Mouse (Mus musculus) hindbrain, embryonic 11.5 days (tissue): Measurements from ENCODE around the gene Thap2. TPM values are rescaled to one million over a fixed set of nuclear protein-coding genes. Genes with fewer than 3 reads are reported as not detected.

Source experiments
- ATAC-seq: fragments of 200-750 bp; cut with Nextera tagmentation; 2 replicates; pipeline ENCODE4 v1.8.0; 2017; ENCODE audit warnings: mild to moderate bottlenecking, moderate TSS enrichment, moderate library complexity; ENCODE audit not compliant: low FRiP score
- DNase-seq: peaks from one replicate; pipeline ENCODE4 v3.0.0-alpha.2; 2015; ENCODE audit warnings: low spot score
- H3K27ac ChIP-seq: fragments of 300-500 bp; sonication (generic); 2 replicates; pipeline ENCODE4 v1.5.1; 2014; ENCODE audit warnings: mild to moderate bottlenecking, low read depth, low read length
- H3K27me3 ChIP-seq: fragments of 300-500 bp; sonication (generic); 2 replicates; pipeline ENCODE4 v1.6.1; 2014; ENCODE audit warnings: mild to moderate bottlenecking, low read length, moderate library complexity, mixed read lengths; ENCODE audit not compliant: control insufficient read depth, insufficient read depth
- H3K36me3 ChIP-seq: fragments of 300-500 bp; sonication (generic); 2 replicates; pipeline ENCODE4 v1.6.1; 2014; ENCODE audit warnings: mild to moderate bottlenecking, low read length, moderate library complexity, mixed read lengths; ENCODE audit not compliant: control insufficient read depth, insufficient read depth
- H3K4me1 ChIP-seq: fragments of 300-500 bp; sonication (generic); replicated peaks from 2 replicates; pipeline ENCODE4 v1.6.1; 2014; ENCODE audit warnings: low read length, mixed read lengths; ENCODE audit not compliant: control insufficient read depth, insufficient read depth
- H3K4me2 ChIP-seq: fragments of 300-500 bp; sonication (generic); replicated peaks from 2 replicates; pipeline ENCODE4 v1.6.1; 2014; ENCODE audit warnings: mild to moderate bottlenecking, low read depth, low read length
- H3K4me3 ChIP-seq: fragments of 300-500 bp; sonication (generic); 2 replicates; pipeline ENCODE4 v1.5.1; 2014; ENCODE audit warnings: low read depth, low read length
- H3K9ac ChIP-seq: fragments of 300-500 bp; sonication (generic); 2 replicates; pipeline ENCODE4 v1.6.1; 2014; ENCODE audit warnings: low read depth, low read length
- H3K9me3 ChIP-seq: fragments of 300-500 bp; sonication (generic); 2 replicates; pipeline ENCODE4 v1.6.1; 2016; ENCODE audit warnings: low read length; ENCODE audit not compliant: control insufficient read depth
- WGBS: fragments of 180-500 bp; shearing (Covaris S2); extraction: QIAGEN DNeasy Blood & Tissue Kit; methylation state at CpG from one replicate; pipeline ENCODE4 v1.1.7; 2014; 5-methylcytosine and 5-hydroxymethylcytosine counted together
- polyA plus RNA-seq: library from polyadenylated mRNA; unstranded; fragments of >200 nt; fragmentation: Nextera tagmentation; extraction: Ambion mirVana; gene quantifications from 2 replicates; pipeline ENCODE4 v1.2.1, GENCODE M21; 2014

Thap2 gene
- polyA plus RNA-seq, 1 experiment from 2014 or later, result 31.1 TPM

- ATAC-seq (no peak), DNase-seq (no peak)
- Histone ChIP-seq H3K4me3 (no peak overlapping the region), H3K9ac (no peak overlapping the region), H3K9me3 (no peaks in the 10 kb centered on the region), H3K27ac (no peak overlapping the region), H3K4me2 (no peak overlapping the region), H3K27me3 (no peaks in the 10 kb centered on the region), H3K4me1 (no peaks in the 10 kb centered on the region), H3K36me3 (0 out of 2 replicates have a peak, but pooled peaks cover 3% of the 10 kb centered on the region)
- 95% methylated on average over 7 of the region's 7 CpGs for WGBS
These were observed 25.2 kb downstream of the Thap2 start for GRCm38 (mm10) chr10:115359066-115359465.

- no peak for ATAC-seq
- Histone ChIP-seq H3K4me2 (no peak overlapping the region), H3K9ac (no peak overlapping the region), H3K9me3 (no peaks in the 10 kb centered on the region), H3K27ac (no peak overlapping the region), H3K4me1 (no peaks in the 10 kb centered on the region), H3K27me3 (no peaks in the 10 kb centered on the region), H3K36me3 (0 out of 2 replicates have a peak, but pooled peaks cover 3% of the 10 kb centered on the region), H3K4me3 (no peak overlapping the region)
- DNase-seq, result no peak
- WGBS, result 94% methylated on average over 17 of the region's 17 CpGs
These were observed 25.9 kb downstream of the Thap2 start for GRCm38 (mm10) chr10:115358216-115358919.

- Histone ChIP-seq H3K27ac (no peak overlapping the region), H3K27me3 (no peaks in the 10 kb centered on the region), H3K4me3 (no peak overlapping the region), H3K9me3 (no peaks in the 10 kb centered on the region), H3K4me2 (no peak overlapping the region), H3K36me3 (0 out of 2 replicates have a peak, but pooled peaks cover 3% of the 10 kb centered on the region), H3K4me1 (no peaks in the 10 kb centered on the region), H3K9ac (no peak overlapping the region)
- DNase-seq (no peak), ATAC-seq (no peak)
- WGBS, result 88% methylated on average over 5 of the region's 7 CpGs
These were observed 28.1 kb downstream of the Thap2 start for GRCm38 (mm10) chr10:115356106-115356505.

- Histone ChIP-seq H3K4me2 (no peak overlapping the region), H3K36me3 (0 out of 2 replicates have a peak, but pooled peaks cover 3% of the 10 kb centered on the region), H3K9ac (no peak overlapping the region), H3K4me1 (no peaks in the 10 kb centered on the region), H3K27me3 (no peaks in the 10 kb centered on the region), H3K9me3 (no peaks in the 10 kb centered on the region), H3K27ac (no peak overlapping the region), H3K4me3 (no peak overlapping the region)
- no peak for DNase-seq
- ATAC-seq, result no peak
- 91% methylated on average over 6 of the region's 6 CpGs for WGBS
These were observed 29.2 kb downstream of the Thap2 start for GRCm38 (mm10) chr10:115355016-115355415.

- H3K9me3 ChIP-seq, result no peaks in the 10 kb centered on the region
- H3K4me3 ChIP-seq, result no peak overlapping the region
- 77% methylated on average over 6 of the region's 6 CpGs for WGBS
- no peaks in the 10 kb centered on the region for H3K4me1 ChIP-seq
- 0 out of 2 replicates have a peak, but pooled peaks cover 3% of the 10 kb centered on the region for H3K36me3 ChIP-seq
- H3K9ac ChIP-seq, result no peak overlapping the region
- no peak overlapping the region for H3K4me2 ChIP-seq
- DNase-seq (peak; percentile 5), ATAC-seq (no peak)
- H3K27ac ChIP-seq, result no peak overlapping the region
- H3K27me3 ChIP-seq, result no peaks in the 10 kb centered on the region
These were observed 29.7 kb downstream of the Thap2 start for GRCm38 (mm10) chr10:115354553-115354952.

- DNase-seq (no peak), ATAC-seq (no peak)
- Histone ChIP-seq H3K9ac (no peak overlapping the region), H3K4me3 (no peak overlapping the region), H3K4me2 (no peak overlapping the region), H3K36me3 (no peaks in the 10 kb centered on the region), H3K4me1 (no peaks in the 10 kb centered on the region), H3K27me3 (no peaks in the 10 kb centered on the region), H3K27ac (no peak overlapping the region), H3K9me3 (no peaks in the 10 kb centered on the region)
- 80% methylated on average over 2 of the region's 2 CpGs for WGBS
These were observed 33.3 kb downstream of the Thap2 start for GRCm38 (mm10) chr10:115350810-115351397.

GRCm38 (mm10) chr10:115349509-115349908 is 34.7 kb downstream of the Thap2 start:
- DNase-seq, result no peak
- 0 out of 2 replicates have a peak, but pooled peaks cover 4% of the 10 kb centered on the region for H3K36me3 ChIP-seq
- no peaks in the 10 kb centered on the region for H3K9me3 ChIP-seq
- H3K27ac ChIP-seq, result no peak overlapping the region
- no peak overlapping the region for H3K4me2 ChIP-seq
- 89% methylated on average over 7 of the region's 7 CpGs for WGBS
- H3K9ac ChIP-seq, result no peak overlapping the region
- H3K4me3 ChIP-seq, result no peak overlapping the region
- H3K27me3 ChIP-seq, result no peaks in the 10 kb centered on the region
- ATAC-seq, result no peak
- no peaks in the 10 kb centered on the region for H3K4me1 ChIP-seq

GRCm38 (mm10) chr10:115349029-115349428 is 35.2 kb downstream of the Thap2 start:
- ATAC-seq (no peak), DNase-seq (no peak)
- no peaks in the 10 kb centered on the region for H3K9me3 ChIP-seq
- no peaks in the 10 kb centered on the region for H3K27me3 ChIP-seq
- WGBS, result 79% methylated on average over 10 of the region's 10 CpGs
- H3K4me1 ChIP-seq, result no peaks in the 10 kb centered on the region
- no peak overlapping the region for H3K4me2 ChIP-seq
- H3K4me3 ChIP-seq, result no peak overlapping the region
- H3K9ac ChIP-seq, result no peak overlapping the region
- H3K36me3 ChIP-seq, result 0 out of 2 replicates have a peak, but pooled peaks cover 4% of the 10 kb centered on the region
- H3K27ac ChIP-seq, result no peak overlapping the region

- no peaks in the 10 kb centered on the region for H3K27me3 ChIP-seq
- H3K9ac ChIP-seq, result no peak overlapping the region
- H3K4me2 ChIP-seq, result no peak overlapping the region
- no peak overlapping the region for H3K27ac ChIP-seq
- H3K36me3 ChIP-seq, result 0 out of 2 replicates have a peak, but pooled peaks cover 4% of the 10 kb centered on the region
- no peaks in the 10 kb centered on the region for H3K9me3 ChIP-seq
- H3K4me3 ChIP-seq, result no peak overlapping the region
- DNase-seq (no peak), ATAC-seq (no peak)
- WGBS, result 86% methylated on average over 6 of the region's 6 CpGs
- no peaks in the 10 kb centered on the region for H3K4me1 ChIP-seq
These were observed 36.1 kb downstream of the Thap2 start for GRCm38 (mm10) chr10:115348131-115348530.
